Mouse (Mus musculus) liver, adult 2 months (tissue): ENCODE results near the gene Robo1.

ENCODE experiments used
- CTCF ChIP-seq: fragments of 200-500 bp; IDR thresholded peaks from 2 replicates; pipeline ENCODE4 v1.5.1; 2011; ENCODE audit warnings: low read depth, low read length, control low read depth
- POLR2A ChIP-seq: fragments of 200-500 bp; IDR thresholded peaks from 2 replicates; pipeline ENCODE4 v1.6.1; 2011; ENCODE audit warnings: low read length, control low read depth; ENCODE audit not compliant: insufficient read depth; ENCODE audit errors: extremely low read depth

GRCm38 (mm10) chr16:72708526-72708925, 400.4 kb downstream of the Robo1 start:
- TF ChIP-seq CTCF, result no peak
- TF ChIP-seq POLR2A, result no peak
